Mouse (Mus musculus) G1E (cell line): ENCODE measurements around the gene Apoa1.

Experiments used
- CTCF ChIP-seq: IDR thresholded peaks from 2 replicates; pipeline ENCODE4 v1.5.1; 2012; ENCODE audit warnings: low read depth, low read length, inconsistent platforms, mixed read lengths
- GATA1 ChIP-seq: IDR thresholded peaks from 2 replicates; pipeline ENCODE4 v1.6.1; 2012; ENCODE audit warnings: borderline replicate concordance, low read length, inconsistent platforms, mixed read lengths
- TAL1 ChIP-seq: conservative IDR thresholded peaks from 2 replicates; pipeline ENCODE4 v1.6.1; 2012; ENCODE audit warnings: low read depth, low read length, inconsistent platforms, mixed read lengths

DNA sequence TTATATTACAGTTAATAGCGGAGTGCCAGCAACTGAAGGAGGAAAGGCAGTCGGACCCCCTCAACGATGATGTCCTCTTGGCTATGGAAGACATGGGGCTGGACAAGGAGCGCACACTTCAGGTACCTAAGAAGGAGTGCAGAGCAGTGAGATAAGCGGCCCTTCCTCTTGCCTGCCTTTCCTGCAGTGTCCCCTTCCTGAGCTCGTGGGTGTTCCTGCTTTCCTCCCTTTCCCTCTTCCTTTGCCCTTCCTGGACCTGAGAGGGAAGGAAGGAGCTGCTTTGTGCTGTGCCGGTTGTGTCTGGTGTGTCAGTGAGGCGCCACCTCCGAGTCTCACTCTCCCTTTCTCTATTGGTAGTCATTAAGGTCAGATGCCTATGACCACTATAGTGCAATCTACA, 33.6 kb upstream of the Apoa1 start:
- TF ChIP-seq CTCF (no peak), GATA1 (no peak), TAL1 (no peak)
